Mouse (Mus musculus) liver, embryonic 14.5 days (tissue): ENCODE measurements at regions not wholly inside any gene's neighbourhood (a gene's known extent, or its start where the extent isn't known, plus 50 kb on each side); places are given as distances from the start of the nearest gene placed in this dataset.

Experiments used
- CTCF ChIP-seq: IDR thresholded peaks from 2 replicates; pipeline ENCODE4 v1.5.1; 2016; ENCODE audit warnings: antibody characterized with exemption, low read depth, control low read depth
- EP300 ChIP-seq: IDR thresholded peaks from 2 replicates; pipeline ENCODE4 v1.6.1; 2016; ENCODE audit warnings: antibody characterized with exemption, low read depth

GRCm38 (mm10) chr8:25307956-25308355, 483.8 kb upstream of the Adam5 start:
- TF ChIP-seq CTCF, result no peak
- no peak for TF ChIP-seq EP300
